Mouse (Mus musculus) limb, embryonic 12.5 days (tissue): ENCODE data around the gene Scgb1b29. TPM values are rescaled to one million over a fixed set of nuclear protein-coding genes. Genes with fewer than 3 reads are reported as not detected.
"Not testable (repeated sequence)": the region's sequence is repeated elsewhere in the genome, so short reads cannot be mapped to it uniquely, and the experiment has no call there.

ENCODE experiments used
- ATAC-seq: fragments of 200-750 bp; cut with Nextera tagmentation; 2 replicates; pipeline ENCODE4 v1.8.0; 2017; ENCODE audit warnings: low read depth, moderate TSS enrichment; ENCODE audit not compliant: insufficient number of reproducible peaks, insufficient read depth, low FRiP score, low TSS enrichment
- H3K27ac ChIP-seq: fragments of 300-500 bp; sonication (generic); 2 replicates; pipeline ENCODE4 v1.5.1; 2016; ENCODE audit warnings: mild to moderate bottlenecking, moderate library complexity
- H3K27me3 ChIP-seq: fragments of 300-500 bp; sonication (generic); 2 replicates; pipeline ENCODE4 v1.6.1; 2016; ENCODE audit warnings: mild to moderate bottlenecking, moderate library complexity
- H3K36me3 ChIP-seq: fragments of 300-500 bp; sonication (generic); 2 replicates; pipeline ENCODE4 v1.6.1; 2016; ENCODE audit warnings: mild to moderate bottlenecking, moderate library complexity
- H3K4me1 ChIP-seq: fragments of 300-500 bp; sonication (generic); replicated peaks from 2 replicates; pipeline ENCODE4 v1.6.1; 2016
- H3K4me2 ChIP-seq: fragments of 300-500 bp; sonication (generic); 2 replicates; pipeline ENCODE4 v1.6.1; 2016; ENCODE audit warnings: mild to moderate bottlenecking, moderate library complexity
- H3K4me3 ChIP-seq: fragments of 300-500 bp; sonication (generic); replicated peaks from 2 replicates; pipeline ENCODE4 v1.5.1; 2016; ENCODE audit warnings: mild to moderate bottlenecking
- H3K9ac ChIP-seq: fragments of 300-500 bp; sonication (generic); replicated peaks from 2 replicates; pipeline ENCODE4 v1.6.1; 2016; ENCODE audit warnings: mild to moderate bottlenecking, moderate library complexity
- H3K9me3 ChIP-seq: fragments of 300-500 bp; sonication (generic); 2 replicates; pipeline ENCODE4 v1.6.1; 2016; ENCODE audit warnings: mild to moderate bottlenecking, moderate library complexity
- WGBS: fragments of 180-500 bp; shearing (Covaris S2); methylation state at CpG from one replicate; pipeline ENCODE4 v1.1.7; 2016; 5-methylcytosine and 5-hydroxymethylcytosine counted together
- polyA plus RNA-seq: library from polyadenylated mRNA; unstranded; fragments of >200 nt; fragmentation: Nextera tagmentation; extraction: Ambion mirVana; gene quantifications from 2 replicates; pipeline ENCODE4 v1.2.1, GENCODE M21; 2016

Scgb1b29 gene
- polyA plus RNA-seq = not detected in 2 replicates

DNA sequence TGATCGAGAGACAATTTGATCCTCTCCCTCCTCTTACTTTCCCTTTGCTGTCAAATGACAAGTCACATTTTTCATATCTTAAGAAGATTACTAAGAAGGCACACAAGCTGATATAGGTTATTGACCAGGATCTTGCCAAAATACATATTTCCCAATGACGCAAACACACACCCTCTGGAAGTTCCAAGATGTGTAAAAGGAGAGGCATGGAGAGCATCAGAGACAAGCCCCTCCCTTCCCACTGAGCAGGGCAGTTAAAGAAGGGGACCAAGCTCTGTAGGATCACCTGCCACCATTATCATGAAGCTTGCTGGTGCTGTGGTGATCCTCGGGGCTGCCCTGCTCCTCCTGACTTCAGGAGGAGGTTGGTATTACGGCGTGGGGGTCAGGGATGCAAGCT, at the start of gene Scgb1b29:
Scgb1b29 (plus strand) TSS at position 301 of the 400 bp plus-strand sequence.
- H3K36me3 ChIP-seq, H3K4me1 ChIP-seq, H3K27me3 ChIP-seq, H3K4me2 ChIP-seq, H3K4me3 ChIP-seq, H3K9ac ChIP-seq, H3K27ac ChIP-seq, ATAC-seq, H3K9me3 ChIP-seq: not testable (repeated sequence)
- 86% methylated on average over 5 of the region's 5 CpGs for WGBS

DNA sequence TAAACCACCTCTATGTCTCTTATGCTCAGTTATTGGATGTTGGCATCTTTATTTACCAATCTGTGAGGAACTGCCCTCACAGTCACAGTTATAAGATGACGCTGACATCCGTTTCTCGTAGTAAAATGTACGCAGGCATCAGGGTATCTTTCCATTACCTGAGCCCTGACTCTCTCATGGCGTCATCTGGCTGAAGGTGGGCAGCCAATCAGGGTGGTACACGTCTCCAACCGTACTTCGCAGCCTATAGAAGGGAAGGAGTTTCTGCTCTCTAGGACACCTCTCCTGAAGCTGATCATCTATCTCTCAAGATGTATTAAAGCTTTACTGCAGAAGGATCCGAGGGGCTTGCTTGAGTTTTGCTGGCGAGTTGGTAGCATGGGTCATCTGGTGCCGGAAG, 12.7 kb upstream of the Scgb1b29 start:
- H3K27me3 ChIP-seq, H3K4me3 ChIP-seq, H3K9ac ChIP-seq, H3K4me1 ChIP-seq, H3K27ac ChIP-seq, ATAC-seq, H3K36me3 ChIP-seq, H3K4me2 ChIP-seq: not testable (repeated sequence)
- WGBS = 88% methylated on average over 11 of the region's 11 CpGs
- 0 out of 2 replicates have a peak, but pooled peaks cover 12% of the 10 kb centered on the region for H3K9me3 ChIP-seq

Other genes with a start within 250 kb of the Scgb1b29 start
- gene Scgb2b11, start 230.4 kb upstream of the Scgb1b29 start, polyA plus RNA-seq = not detected in 2 replicates
- gene Scgb1b11, start 218.7 kb upstream of the Scgb1b29 start, polyA plus RNA-seq = not detected in 2 replicates
- not detected in 2 replicates for gene Scgb2b12, start 114.3 kb upstream of the Scgb1b29 start, polyA plus RNA-seq
- not detected in 2 replicates for gene Scgb1b12, start 107.4 kb upstream of the Scgb1b29 start, polyA plus RNA-seq